Mouse (Mus musculus) lung, postnatal 25 days (tissue): Measurements from ENCODE around the gene Olfr519.
A peak's percentile ranks its signal among the peaks of the same experiment; 100 is the strongest.

Experiments
- DNase-seq: peaks from one replicate; pipeline ENCODE4 v3.0.0; 2022; ENCODE audit warnings: low spot score

The Olfr519 gene

DNA sequence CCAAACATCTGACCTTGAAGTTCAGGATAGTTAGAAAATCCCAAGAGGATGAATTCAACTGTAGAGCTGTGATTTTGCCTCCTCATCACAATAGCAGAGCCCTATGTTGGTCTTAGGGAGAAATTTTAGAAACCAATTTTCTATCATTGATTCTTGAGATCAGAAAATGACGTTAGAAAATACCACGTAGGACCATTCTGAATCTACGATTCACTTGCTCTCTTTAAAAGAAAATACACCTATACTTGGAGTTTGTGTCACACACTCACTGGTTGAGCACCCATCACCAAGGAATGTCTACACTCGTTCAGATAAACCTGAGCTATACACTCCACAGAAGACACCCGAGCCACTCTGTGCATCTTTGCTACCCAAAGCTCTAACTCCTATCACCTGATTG is at the start of gene Olfr519:
Gene Olfr519 (minus strand): TSS at position 101 of the 400 bp plus-strand sequence.
- DNase-seq, result no peak

GRCm38 (mm10) chr7:108944002-108944401 is 49.8 kb upstream of the Olfr519 start:
- peak; percentile 36 for DNase-seq

- no peak for DNase-seq
Measured at GRCm38 (mm10) chr7:108941466-108941865, 47.2 kb upstream of the Olfr519 start.

- no peak for DNase-seq
Measured at GRCm38 (mm10) chr7:108936591-108936990, 42.4 kb upstream of the Olfr519 start.

- DNase-seq, result no peak
Measured at GRCm38 (mm10) chr7:108935411-108935810, 41.2 kb upstream of the Olfr519 start.

DNA sequence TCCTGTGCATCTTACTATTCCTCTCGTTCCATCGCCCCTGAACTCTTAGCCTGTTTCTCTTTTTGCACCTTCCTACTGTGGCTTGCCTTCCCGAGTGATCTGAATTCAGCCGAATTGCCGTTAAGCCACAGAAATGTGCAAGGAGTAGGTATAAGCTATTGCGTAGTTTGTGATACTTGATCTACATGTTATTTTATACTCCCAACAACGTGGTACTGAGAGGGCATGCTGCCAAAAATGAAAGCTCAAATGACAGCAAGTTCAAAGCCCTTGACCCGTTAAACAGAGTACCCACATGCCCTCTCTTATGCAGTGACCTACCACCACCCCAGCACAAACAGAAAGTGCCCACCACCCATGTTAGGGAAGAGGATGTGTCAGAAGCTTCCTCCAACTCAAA is 40.6 kb upstream of the Olfr519 start:
- DNase-seq, result no peak

GRCm38 (mm10) chr7:108933794-108934731 is 39.8 kb upstream of the Olfr519 start, which contains the start of gene Eif3f:
TSS of gene Eif3f (plus strand) at chr7:108934417.
- DNase-seq, result peak; percentile 97

DNA sequence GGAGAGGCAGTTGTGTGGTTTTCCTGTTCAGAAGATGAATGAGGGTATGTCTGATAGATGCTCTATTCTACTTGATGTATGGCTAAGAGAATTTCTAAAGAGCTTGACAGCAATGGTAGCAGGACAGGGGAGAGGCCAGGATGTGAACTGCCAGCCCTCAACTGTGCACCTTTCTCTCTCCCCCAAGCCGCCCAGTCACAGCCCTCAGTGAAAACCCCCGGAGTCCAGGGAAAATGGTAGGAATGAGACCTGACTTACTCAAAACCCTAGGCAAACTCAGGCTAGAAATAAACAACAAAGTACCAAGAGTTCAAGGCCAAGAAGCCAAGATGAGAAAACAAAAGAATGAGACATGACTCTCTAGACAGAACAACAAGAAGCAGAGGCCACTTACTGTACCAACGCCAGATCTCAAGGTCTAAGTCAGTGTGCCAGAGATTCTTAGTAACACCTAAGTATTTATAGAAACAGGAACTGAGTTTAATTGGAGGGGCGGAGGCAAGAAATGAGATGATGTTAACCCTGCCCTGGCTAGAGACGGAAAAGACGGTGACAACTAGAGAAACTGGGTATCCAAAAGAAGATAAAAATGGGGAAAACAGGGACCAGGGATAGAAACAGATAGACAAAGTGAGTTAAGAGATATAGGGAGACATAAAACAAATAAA is 35.6 kb upstream of the Olfr519 start, which contains the start of gene Nlrp10:
Gene Nlrp10 (minus strand): TSS at position 453 of the 668 bp plus-strand sequence.
- DNase-seq, result no peak

- DNase-seq, result no peak
Measured at GRCm38 (mm10) chr7:108928280-108929188, 34.3 kb upstream of the Olfr519 start.

DNA sequence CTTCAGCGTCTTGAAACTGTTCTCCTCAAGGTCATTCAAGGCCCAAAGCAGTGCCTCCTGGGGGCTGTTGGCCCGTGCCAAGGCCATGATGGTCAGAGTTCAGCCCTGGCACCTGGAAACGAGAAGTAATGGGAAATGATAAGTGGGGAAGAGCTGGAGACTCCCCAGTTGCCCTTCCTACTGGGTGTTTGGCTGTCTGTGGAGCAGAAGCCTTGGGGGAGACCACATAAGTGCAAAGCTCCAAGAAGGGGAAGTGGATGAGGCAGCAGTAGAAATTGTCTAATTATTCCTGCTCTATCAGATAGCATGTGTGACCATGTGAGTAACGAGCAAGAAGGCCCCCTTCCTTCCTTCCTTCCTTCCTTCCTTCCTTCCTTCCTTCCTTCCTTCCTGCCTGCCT is 32.8 kb upstream of the Olfr519 start:
- DNase-seq, result no peak

DNA sequence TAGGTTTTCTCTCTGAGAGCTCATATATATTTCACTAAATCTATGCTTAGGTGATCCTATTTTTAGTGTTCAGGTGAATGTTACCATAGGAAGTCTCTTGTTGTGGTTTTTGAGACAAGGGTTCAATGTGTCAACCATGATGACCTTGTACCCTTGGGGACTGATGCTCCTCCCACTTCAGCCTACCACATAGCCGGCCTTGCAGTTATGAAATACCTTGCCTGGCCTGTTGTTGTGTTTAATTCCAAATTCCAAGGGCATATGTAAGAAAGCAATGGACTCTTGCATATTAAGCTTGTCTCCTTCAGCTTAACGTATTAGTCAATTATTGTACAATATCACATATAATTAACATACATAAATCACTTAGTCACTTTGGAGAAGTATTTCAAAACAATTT is 9.7 kb upstream of the Olfr519 start:
- DNase-seq, result no peak

DNA sequence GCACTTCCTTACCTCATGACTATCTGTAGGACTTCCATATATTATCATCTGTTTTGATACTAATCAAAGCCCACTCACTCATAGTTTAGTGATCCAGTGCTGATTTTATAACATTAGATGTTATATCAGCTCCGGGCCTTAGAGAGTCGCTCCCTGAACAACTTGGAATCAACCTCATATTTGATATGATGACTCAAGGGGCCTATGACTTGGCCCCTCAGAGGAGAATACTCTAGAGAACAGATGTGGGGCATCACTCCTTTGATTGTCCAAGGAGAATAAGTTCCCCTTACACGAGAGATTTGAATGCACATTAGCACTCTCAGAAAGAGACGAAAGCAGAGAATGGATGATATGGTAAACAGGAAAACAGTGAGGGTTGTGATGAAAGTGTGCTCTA is 9.3 kb downstream of the Olfr519 start, which contains the start of gene Olfr518:
Gene Olfr518 (minus strand): TSS at position 101 of the 400 bp plus-strand sequence.
- no peak for DNase-seq

DNA sequence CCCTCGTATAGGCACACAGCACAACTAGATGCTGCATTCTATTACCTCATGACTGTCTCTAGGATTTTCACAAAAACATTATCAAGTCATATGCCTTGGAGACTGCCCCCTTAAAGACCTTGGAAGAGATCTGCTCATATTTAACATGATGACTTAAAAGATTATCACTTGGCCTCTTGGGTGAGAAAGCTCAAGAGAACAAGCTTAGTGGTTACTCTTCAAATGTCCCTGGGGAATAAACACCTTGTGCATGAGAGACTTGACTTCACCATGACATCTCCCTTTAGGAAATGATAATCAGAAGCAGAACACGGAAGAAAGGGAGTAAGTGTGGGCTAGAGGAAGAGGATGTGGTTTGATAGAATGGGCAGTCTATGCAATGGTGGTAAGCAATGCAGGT is 21.9 kb downstream of the Olfr519 start, which contains the start of gene Olfr517:
Gene Olfr517 (minus strand): TSS at position 101 of the 400 bp plus-strand sequence.
- DNase-seq, result no peak

DNA sequence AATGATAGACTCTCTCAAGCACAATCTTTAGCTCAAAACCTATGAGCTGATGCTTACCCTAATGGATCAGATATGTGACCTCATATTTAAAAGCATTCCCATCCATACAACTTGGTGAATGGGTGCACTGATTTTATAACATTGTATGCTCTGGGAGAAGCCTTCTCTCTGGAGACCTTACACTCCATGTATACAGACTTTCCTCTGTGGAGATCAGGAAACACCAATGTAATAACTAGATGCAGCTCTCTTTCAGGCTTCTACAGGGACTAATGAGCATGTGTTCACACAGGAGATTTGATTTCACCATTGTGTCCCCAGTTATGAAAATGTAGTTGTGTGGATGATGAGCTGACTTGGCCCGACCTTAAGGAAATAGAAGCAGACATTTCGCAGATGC is 43.8 kb downstream of the Olfr519 start, which contains the start of gene Olfr516:
Gene Olfr516 (minus strand): TSS at position 101 of the 400 bp plus-strand sequence.
- DNase-seq, result no peak
